Mouse (Mus musculus) brain, embryonic 14.5 days (tissue): ENCODE results near the gene Tal1. TPM values are rescaled to one million over a fixed set of nuclear protein-coding genes. Genes with fewer than 3 reads are reported as not detected.

ENCODE experiments used
- DNase-seq: peaks from one replicate; pipeline ENCODE4 v3.0.0-alpha.2; 2011; ENCODE audit warnings: low read depth
- CTCF ChIP-seq: fragments of 200-500 bp; IDR thresholded peaks from 2 replicates; pipeline ENCODE4 v1.5.1; 2012; ENCODE audit warnings: inconsistent platforms, mild to moderate bottlenecking, moderate library complexity, borderline replicate concordance; ENCODE audit not compliant: insufficient read depth, insufficient read length; ENCODE audit errors: extremely low read depth
- POLR2A ChIP-seq: fragments of 200-500 bp; IDR thresholded peaks from 2 replicates; pipeline ENCODE4 v1.6.1; 2012; ENCODE audit warnings: mild to moderate bottlenecking, inconsistent platforms, borderline replicate concordance; ENCODE audit not compliant: poor library complexity, insufficient read depth, insufficient read length, severe bottlenecking; ENCODE audit errors: extremely low read depth
- polyA plus RNA-seq: library from polyadenylated mRNA; depleted of rRNA; stranded (reverse); fragments of >200 nt; gene quantifications from 2 replicates; pipeline ENCODE4 v1.2.3, GENCODE M21; 2012

Tal1 gene
- polyA plus RNA-seq, 1 experiment = 29.7 TPM

DNA sequence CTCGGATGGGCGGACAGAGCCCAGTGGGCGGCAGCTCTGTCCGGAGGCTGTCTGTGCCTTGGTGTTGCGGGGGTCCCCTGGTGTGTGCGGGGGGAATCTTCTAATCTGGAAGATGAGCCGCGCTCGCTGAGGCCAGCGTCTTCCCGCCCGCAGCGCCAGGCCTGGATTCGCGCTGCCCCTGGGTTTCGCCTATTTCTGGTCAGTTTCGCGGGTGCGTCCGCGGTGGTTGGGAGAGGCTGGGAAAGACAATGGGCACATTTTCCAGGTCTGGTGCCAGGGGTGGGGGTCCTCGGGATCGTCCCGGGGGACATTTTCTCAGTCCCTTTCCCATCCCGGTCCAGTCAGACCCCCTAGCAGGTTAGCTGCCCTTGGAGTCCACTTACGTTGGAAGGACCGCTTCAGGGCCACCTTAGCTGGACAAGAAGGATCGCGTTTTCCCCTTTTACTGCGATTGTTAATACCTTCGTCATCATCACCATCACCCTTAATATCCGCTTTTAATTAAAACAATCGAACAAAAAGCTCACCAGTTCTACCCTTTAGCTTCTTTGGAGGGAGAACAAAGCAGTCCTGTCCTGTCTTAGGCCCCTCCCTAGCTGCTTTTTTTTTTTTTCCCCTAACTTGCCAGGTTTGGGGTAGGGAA is 1.6 kb downstream of the Tal1 start:
- peak; percentile 36 for DNase-seq
- TF ChIP-seq CTCF (no peak), POLR2A (0 out of 2 replicates have a peak, but pooled peaks have one; percentile 1)

DNA sequence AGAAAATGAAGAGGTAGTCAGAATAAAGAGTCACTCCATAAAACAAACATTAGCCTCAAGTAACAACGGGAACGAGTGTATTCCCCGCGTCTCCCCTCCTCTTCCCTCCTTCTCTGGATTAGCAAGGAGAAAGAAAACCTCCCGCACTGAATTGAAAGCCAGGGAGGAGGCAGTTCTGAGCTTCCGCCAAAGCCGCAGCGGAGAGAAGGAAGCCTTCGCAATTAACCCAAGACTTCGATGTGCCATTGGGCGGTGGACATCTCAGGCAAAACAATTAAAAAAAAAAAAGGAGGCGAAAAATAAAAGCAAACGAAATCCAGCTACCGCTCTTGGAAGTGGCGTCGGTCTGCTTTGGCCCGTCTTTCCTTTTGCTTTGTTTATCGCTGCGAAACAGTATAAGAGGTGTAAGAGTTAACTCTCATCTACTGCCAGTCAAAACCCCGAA is 2.1 kb downstream of the Tal1 start:
- peak; percentile 65 for DNase-seq
- TF ChIP-seq POLR2A (no peak), CTCF (no peak)

DNA sequence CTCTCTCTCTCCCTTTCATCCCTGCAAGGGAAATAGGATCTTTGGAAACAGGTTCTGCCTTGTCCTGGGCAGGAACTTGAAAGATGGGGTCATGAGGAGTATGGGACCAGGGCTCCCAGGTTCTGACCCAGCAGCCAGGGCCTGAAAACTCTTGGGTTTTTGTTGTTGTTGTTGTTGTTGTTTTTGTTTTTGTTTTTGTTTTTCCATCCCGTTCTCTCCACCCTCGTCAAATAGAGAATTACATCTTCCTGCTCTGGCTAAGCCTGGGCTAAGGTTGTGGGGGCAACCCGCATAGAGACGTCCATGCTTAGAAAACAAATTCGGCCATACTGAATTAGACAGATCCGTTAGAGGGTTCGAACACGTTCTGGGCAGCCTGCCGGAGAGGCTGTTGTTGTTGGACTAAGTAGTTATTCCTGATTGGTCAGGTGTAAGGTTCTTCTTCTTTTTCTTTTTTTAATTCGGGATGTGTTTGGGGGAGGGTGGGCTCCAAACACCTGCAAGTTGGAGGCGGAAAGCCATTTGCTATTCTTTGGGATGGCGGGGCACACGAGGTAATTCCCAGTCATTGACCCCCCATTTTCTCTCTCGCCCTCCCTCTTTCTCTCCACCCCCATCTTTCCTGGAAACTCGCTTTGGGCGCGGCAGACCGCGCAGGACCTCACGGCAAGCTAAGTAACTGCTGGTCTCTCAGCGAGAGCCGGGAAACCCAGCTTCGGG is 2.8 kb downstream of the Tal1 start:
- DNase-seq = peak; percentile 30
- TF ChIP-seq CTCF (no peak), POLR2A (no peak)

DNA sequence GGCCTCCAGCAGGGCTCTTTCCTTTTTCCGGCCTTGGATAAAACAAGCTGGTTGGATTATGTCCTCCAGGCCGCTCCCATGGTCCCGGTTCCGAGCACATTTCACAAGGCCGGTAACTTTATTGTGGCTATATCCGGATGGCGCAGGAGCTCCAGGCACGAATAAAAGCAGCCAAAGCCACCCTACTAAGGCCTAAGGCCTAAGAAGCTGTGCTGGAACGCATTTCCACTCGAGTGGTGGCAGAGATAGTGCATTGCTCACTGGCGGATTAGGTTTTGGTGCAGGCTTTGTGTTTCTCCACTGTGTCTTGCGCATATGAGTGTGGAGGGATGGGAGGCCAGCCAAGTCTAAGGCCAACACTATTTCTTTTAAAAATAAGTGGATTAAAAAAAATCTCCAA is 3.6 kb downstream of the Tal1 start:
- TF ChIP-seq CTCF = no peak
- TF ChIP-seq POLR2A = no peak
- peak; percentile 40 for DNase-seq

DNA sequence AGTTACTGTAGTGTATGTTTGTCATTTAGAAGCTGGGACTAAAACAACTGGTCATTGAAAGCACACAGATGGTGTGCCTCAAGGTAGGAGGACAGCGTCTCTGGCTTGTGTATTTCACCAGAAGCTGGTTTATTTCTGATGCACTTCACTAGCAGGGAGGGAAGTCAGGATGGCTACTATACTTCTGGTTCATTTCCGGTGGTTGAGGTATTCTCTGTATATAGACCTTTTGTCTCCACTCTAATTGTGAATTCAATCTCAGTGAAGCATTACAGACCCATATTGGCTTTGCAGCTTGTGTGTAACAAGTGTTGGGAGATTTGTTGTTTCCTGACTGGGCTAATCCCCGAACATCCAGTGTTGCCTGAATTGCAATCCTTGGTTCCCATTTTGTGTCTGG is 4.5 kb downstream of the Tal1 start:
- TF ChIP-seq CTCF (no peak), POLR2A (no peak)
- DNase-seq = no peak

DNA sequence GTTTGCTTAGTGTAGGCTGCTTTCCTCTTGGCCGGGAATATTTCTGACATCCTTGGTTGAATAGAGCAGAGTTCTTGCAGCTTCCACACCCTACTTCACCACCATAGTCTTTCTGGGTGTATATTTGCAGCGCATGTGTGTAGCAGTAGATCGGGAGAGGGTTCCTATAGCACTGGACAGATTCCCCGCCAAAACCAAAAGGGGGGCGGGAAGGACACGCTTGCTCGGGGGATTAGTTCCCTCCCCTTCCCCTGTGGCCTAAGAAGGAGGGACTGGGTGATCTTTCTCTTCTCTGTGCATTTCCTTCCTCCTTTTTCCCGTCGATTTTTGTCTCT is 6.3 kb downstream of the Tal1 start:
- no peak for TF ChIP-seq CTCF
- no peak for TF ChIP-seq POLR2A
- peak; percentile 25 for DNase-seq

DNA sequence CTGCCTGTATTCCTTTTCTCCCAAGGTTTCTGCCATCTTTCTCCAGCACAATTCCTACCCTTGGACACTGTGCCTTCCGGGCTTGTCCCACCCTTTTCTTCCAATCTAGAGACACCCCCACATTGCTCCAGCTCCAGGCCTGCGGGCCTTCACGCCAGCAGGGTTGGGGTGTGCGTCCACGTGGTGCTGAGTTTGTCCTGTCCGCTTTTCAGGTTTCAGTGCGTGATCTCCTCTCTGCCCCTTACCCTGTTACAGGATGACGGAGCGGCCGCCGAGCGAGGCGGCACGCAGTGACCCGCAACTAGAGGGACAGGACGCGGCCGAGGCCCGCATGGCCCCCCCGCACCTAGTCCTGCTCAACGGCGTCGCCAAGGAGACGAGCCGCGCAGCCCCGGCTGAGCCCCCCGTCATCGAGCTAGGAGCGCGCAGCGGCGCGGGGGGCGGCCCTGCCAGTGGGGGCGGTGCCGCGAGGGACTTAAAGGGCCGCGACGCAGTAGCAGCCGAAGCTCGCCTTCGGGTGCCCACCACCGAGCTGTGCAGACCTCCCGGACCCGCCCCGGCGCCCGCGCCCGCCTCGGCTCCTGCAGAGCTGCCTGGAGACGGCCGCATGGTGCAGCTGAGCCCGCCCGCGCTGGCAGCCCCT is 6.8 kb downstream of the Tal1 start:
- TF ChIP-seq CTCF = no peak
- TF ChIP-seq POLR2A = no peak
- peak; percentile 77 for DNase-seq

DNA sequence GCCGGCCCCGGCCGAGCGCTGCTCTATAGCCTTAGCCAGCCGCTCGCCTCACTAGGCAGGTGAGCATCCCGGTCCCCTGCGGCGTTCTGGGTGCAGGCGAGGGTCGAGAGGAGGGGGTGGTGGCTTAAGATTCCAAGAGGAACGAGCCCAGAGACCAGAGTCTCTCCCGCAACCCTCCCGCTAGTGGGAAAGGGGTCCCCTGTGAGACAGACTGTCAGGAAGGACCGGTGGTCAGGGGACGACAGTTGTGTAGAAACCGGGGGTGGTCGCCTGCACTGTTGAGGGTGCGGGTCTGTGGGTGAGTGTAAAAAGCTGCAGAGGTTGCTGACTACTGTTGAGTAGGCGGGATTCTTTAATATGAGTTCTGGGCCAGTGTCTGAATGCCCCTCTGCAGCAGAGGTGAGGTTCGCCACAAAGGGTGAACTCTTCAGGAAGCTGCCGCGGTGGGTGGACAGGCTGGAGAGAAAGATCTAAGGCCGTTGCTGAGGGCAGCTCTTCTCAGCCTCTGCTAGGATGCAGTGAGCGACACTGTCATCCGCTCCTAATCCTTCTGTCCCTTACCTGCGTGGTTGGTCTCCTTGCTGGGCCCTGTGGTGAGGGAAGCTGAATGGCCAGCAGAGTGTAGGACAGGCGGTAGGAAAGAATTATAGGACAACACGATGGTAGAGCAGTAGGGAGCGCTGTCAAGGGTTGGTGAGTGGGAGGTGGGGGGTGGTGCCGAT is 7.5 kb downstream of the Tal1 start:
- DNase-seq = peak; percentile 11
- TF ChIP-seq CTCF (no peak), POLR2A (no peak)

DNA sequence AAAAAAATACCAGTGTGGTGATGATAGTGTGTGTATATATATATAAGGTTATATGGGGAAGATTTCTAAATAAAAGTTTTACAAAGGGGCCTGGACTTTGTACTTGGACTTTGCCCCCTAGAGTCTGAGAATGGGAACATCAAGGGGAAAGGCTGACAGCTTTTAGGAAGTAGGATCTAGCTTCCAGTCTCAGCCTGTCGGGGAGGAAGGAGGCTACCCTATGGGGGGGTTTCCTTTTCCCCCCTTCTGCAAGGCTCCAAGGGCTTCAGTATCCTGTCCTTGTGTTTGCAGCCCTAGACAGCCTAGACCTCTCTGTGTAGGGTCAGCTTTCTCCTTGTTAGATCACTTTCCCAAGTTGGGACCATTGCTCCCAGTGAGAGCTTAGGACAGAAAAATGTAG is 15.4 kb downstream of the Tal1 start:
- DNase-seq = no peak
- TF ChIP-seq CTCF = no peak
- TF ChIP-seq POLR2A = no peak

DNA sequence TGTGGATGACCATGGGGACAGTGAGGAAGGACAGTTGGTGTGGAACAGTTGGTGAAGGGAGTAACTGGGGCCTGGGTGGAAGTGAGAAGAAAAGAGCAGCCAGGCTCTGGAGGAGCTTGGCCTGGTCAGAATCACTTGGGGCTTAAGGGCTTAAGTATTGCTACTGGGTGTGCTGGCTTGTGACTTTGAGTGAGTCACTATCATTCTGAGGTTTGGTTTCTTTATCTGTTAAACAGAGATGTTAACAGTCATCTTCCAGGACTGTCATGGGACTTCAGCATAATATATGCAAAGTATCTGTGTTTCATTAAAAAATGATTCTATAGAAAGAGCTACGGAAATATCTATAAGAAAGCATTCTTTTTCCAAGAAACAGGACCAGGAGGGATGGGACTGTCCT is 18.6 kb downstream of the Tal1 start:
- TF ChIP-seq POLR2A = no peak
- TF ChIP-seq CTCF = no peak

DNA sequence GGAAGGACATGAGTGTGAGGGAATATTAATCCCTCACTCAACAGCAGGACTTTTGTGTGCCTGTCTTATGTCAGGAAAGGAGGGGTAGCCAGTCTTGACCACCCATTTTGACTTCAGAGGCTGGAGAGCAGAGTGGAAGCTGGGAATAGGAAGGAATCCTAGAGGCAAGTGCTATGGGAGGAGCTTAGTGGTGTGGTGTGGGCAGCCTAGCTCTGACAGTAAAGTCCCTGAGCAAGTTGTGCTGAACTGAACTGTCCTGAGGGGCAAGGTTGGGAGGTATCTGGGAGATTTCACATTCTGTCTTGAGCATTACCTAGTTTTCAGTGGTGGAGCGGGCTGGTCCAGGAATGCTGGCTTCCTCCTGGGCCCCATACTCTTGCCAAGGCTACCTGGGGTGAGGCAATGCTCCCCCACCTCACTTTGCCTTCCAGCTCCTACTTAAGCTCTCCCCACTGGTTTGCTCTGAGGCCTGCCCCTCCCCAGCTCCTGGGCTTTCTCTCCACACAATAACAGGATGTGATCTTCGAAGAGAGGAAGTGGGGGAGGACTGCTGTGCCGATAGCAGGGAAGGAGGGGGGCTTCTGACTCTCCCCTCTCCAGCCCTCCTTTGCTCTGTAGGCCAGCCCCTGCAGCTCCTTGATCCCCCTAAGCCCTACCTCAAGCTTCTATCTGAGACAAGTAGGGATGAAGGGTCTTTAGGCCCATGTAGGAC is 19.1 kb downstream of the Tal1 start:
- TF ChIP-seq CTCF = no peak
- no peak for TF ChIP-seq POLR2A
- DNase-seq = no peak

More for the DNA sequence above, 18.6 kb downstream of the Tal1 start:
- no peak for DNase-seq
